Mouse (Mus musculus): Measurements from ENCODE around the gene Gtf2i. TPM values are rescaled to one million over a fixed set of nuclear protein-coding genes. Genes with fewer than 3 reads are reported as not detected.

Gene Gtf2i
- polyA plus RNA-seq, 1 experiment from 2014 or later: 133 TPM

GRCm38 (mm10) chr5:134265890-134266289 lies 48.7 kb downstream of the Gtf2i start:
- H3K9ac ChIP-seq (ENCODE audit: low read depth, low read length): no peak overlapping the region
- H3K4me3 ChIP-seq (ENCODE audit: low read depth, low read length): no peak overlapping the region
- H3K27me3 ChIP-seq (ENCODE audit: control insufficient read depth, insufficient read depth, low read depth, low read length): no peaks in the 10 kb centered on the region
- H3K9me3 ChIP-seq (replicated peaks; ENCODE audit: control insufficient read depth, low read length, poor library complexity, severe bottlenecking): no peaks in the 10 kb centered on the region
- H3K27ac ChIP-seq (ENCODE audit: low read length): no peak overlapping the region
- no peaks in the 10 kb centered on the region for H3K4me1 ChIP-seq (ENCODE audit: control insufficient read depth, insufficient read depth, low read length)
- H3K36me3 ChIP-seq (ENCODE audit: control insufficient read depth, insufficient read depth, low read length): peaks cover 53% of the 10 kb centered on the region
- H3K4me2 ChIP-seq (ENCODE audit: low read length): no peak overlapping the region
- no peak for ATAC-seq
- WGBS: 88% methylated on average over 2 of the region's 2 CpGs

DNA sequence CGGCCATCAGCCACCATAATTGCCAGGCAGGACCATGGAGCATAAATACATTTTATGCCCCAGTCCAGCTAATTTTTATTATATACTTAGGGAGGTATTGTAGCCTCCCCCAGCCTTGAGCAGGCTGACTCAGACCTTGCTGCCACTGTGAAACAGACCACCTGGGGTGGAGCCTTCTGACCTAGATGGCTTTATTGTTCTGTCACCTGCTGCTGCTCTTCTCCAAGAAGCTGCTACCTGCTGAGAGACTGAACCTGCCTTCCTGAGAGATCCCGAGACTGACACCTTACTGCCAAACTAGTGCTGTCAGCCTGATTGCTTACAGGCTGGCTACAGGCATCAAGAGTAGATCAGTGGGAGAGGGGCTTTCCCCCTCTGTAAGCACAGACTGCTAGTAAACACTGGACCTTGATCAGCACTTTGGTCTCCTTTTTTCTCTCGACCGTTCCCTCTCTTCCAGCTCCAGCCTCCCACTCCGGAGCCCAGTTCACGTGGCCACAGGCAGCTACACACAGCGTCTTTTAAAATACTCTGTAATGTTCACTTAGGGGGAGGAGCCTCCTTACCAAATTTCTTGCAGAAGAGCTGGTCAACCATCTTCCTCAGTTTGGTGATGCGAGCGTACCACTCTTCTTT lies 54.4 kb downstream of the Gtf2i start:
- H3K36me3 ChIP-seq (ENCODE audit: control insufficient read depth, insufficient read depth, low read length): peaks cover 56% of the 10 kb centered on the region
- H3K4me1 ChIP-seq (ENCODE audit: control insufficient read depth, insufficient read depth, low read length): no peaks in the 10 kb centered on the region
- WGBS: 88% methylated on average over 9 of the region's 9 CpGs
- H3K9ac ChIP-seq (ENCODE audit: low read depth, low read length): no peak overlapping the region
- ATAC-seq: no peak
- H3K27me3 ChIP-seq (ENCODE audit: control insufficient read depth, insufficient read depth, low read depth, low read length): no peaks in the 10 kb centered on the region
- H3K9me3 ChIP-seq (replicated peaks; ENCODE audit: control insufficient read depth, low read length, poor library complexity, severe bottlenecking): no peaks in the 10 kb centered on the region
- no peak overlapping the region for H3K4me2 ChIP-seq (ENCODE audit: low read length)
- no peak overlapping the region for H3K4me3 ChIP-seq (ENCODE audit: low read depth, low read length)
- H3K27ac ChIP-seq (ENCODE audit: low read length): no peak overlapping the region

GRCm38 (mm10) chr5:134258934-134259333 lies 55.6 kb downstream of the Gtf2i start:
- no peak overlapping the region for H3K9ac ChIP-seq (ENCODE audit: low read depth, low read length)
- 95% methylated on average over 2 of the region's 2 CpGs for WGBS
- ATAC-seq: no peak
- H3K4me2 ChIP-seq (ENCODE audit: low read length): no peak overlapping the region
- no peak overlapping the region for H3K4me3 ChIP-seq (ENCODE audit: low read depth, low read length)
- H3K36me3 ChIP-seq (ENCODE audit: control insufficient read depth, insufficient read depth, low read length): peaks cover 52% of the 10 kb centered on the region
- no peak overlapping the region for H3K27ac ChIP-seq (ENCODE audit: low read length)
- H3K9me3 ChIP-seq (replicated peaks; ENCODE audit: control insufficient read depth, low read length, poor library complexity, severe bottlenecking): no peaks in the 10 kb centered on the region
- H3K27me3 ChIP-seq (ENCODE audit: control insufficient read depth, insufficient read depth, low read depth, low read length): no peaks in the 10 kb centered on the region
- H3K4me1 ChIP-seq (ENCODE audit: control insufficient read depth, insufficient read depth, low read length): no peaks in the 10 kb centered on the region

DNA sequence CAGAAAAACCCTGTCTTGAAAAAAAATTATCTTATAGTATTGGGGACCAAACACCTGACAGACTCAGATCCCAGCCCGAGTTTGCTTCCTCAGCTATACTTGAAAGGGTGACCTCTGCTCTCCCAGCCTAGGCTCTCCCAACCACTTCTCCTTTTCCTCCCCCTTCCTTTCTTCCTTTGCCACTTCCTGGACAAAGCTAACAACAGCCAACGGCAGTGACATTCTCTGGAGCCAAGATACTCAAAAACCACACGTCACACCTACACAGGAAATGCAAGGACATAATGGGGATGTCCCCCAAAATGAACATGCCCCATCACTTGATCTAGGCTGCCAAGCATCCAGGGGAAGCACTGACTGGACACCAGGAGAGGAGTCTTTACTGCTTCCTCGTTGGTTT lies 56.2 kb downstream of the Gtf2i start:
- Histone ChIP-seq H3K4me1 (ENCODE audit: control insufficient read depth, insufficient read depth, low read length) (no peaks in the 10 kb centered on the region), H3K27ac (ENCODE audit: low read length) (no peak overlapping the region), H3K4me3 (ENCODE audit: low read depth, low read length) (no peak overlapping the region), H3K4me2 (ENCODE audit: low read length) (no peak overlapping the region), H3K9ac (ENCODE audit: low read depth, low read length) (no peak overlapping the region), H3K27me3 (ENCODE audit: control insufficient read depth, insufficient read depth, low read depth, low read length) (no peaks in the 10 kb centered on the region), H3K9me3 (replicated peaks; ENCODE audit: control insufficient read depth, low read length, poor library complexity, severe bottlenecking) (no peaks in the 10 kb centered on the region), H3K36me3 (ENCODE audit: control insufficient read depth, insufficient read depth, low read length) (peaks cover 50% of the 10 kb centered on the region)
- whole genome bisulfite sequencing: 85% methylated on average over 4 of the region's 4 CpGs
- no peak for ATAC-seq

DNA sequence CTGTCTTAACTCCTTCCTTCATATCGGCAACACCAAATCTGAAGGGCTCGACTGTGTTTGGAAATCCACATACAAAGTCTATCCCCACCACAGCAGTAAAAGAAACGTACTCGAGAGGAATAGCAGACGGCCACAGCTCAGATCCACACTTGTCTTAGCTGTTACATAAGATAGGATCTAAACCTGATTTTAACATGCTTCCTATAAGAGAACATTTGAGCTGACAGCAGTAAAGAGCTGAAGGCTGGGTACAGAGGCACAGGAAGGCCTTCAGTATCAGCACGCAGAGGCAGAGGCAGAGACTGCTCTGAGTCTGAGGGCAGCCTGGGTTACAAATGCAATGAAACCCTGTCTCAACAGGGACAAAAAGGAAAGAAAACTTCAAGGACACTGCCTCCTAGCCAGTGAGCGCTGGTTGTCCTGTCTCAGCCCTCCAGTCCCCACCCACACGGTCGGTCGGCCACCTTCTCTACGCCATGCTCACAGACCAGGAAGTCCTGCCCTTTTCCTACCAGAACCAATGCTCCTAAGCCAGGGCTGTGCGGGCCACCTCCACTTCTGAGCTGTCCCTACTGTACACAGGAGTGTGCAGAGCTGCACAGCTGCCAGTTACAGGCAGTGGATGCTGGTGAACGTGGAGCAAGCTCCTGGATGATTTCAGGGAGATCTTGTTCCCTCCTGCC lies 57.1 kb downstream of the Gtf2i start:
- Histone ChIP-seq H3K4me2 (ENCODE audit: low read length) (no peak overlapping the region), H3K27ac (ENCODE audit: low read length) (no peak overlapping the region), H3K36me3 (ENCODE audit: control insufficient read depth, insufficient read depth, low read length) (peaks cover 48% of the 10 kb centered on the region), H3K4me3 (ENCODE audit: low read depth, low read length) (no peak overlapping the region), H3K4me1 (ENCODE audit: control insufficient read depth, insufficient read depth, low read length) (no peaks in the 10 kb centered on the region), H3K27me3 (ENCODE audit: control insufficient read depth, insufficient read depth, low read depth, low read length) (no peaks in the 10 kb centered on the region), H3K9ac (ENCODE audit: low read depth, low read length) (no peak overlapping the region), H3K9me3 (replicated peaks; ENCODE audit: control insufficient read depth, low read length, poor library complexity, severe bottlenecking) (no peaks in the 10 kb centered on the region)
- ATAC-seq: no peak
- WGBS: 94% methylated on average over 13 of the region's 13 CpGs

DNA sequence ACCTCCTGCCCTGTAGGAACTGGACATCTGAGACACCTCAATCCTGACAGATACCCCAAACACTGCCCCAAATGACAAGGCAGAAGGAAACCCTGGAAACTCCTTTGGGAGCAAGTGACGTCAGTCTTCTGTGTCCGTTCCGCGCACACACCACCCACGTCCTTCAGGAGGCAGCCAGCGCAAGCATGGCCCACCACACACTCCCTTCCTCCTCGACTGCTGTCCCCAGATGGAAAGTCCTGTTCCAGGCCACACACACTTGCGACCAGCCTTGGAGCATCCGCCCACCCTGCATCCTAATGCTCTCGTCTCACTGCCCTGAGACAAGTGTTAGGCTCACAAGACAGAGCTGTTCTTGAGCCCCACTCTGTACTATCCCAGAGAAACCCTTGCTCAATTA lies 59.3 kb downstream of the Gtf2i start:
- Histone ChIP-seq H3K4me1 (ENCODE audit: control insufficient read depth, insufficient read depth, low read length) (no peaks in the 10 kb centered on the region), H3K27me3 (ENCODE audit: control insufficient read depth, insufficient read depth, low read depth, low read length) (no peaks in the 10 kb centered on the region), H3K4me3 (ENCODE audit: low read depth, low read length) (no peak overlapping the region), H3K9ac (ENCODE audit: low read depth, low read length) (no peak overlapping the region), H3K9me3 (replicated peaks; ENCODE audit: control insufficient read depth, low read length, poor library complexity, severe bottlenecking) (no peaks in the 10 kb centered on the region), H3K4me2 (ENCODE audit: low read length) (no peak overlapping the region), H3K27ac (ENCODE audit: low read length) (no peak overlapping the region), H3K36me3 (ENCODE audit: control insufficient read depth, insufficient read depth, low read length) (peaks cover 48% of the 10 kb centered on the region)
- WGBS: 92% methylated on average over 10 of the region's 10 CpGs
- ATAC-seq: no peak

DNA sequence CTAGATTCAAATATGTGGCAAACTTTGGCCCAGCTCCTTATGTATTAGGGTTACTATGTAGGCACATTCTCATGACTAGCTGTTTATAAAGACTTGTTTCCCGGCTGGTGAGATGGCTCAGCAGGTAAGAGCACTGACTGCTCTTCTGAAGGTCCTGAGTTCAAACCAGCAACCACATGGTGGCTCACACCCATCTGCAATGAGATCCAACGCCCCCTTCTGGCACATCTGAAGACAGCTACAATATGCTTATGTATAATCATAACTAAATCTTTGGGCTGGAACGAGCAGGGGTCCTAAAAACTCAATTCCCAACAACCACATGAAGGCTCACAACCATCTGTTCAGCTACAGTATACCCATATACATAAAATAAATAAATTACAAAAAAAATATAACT lies 60.8 kb downstream of the Gtf2i start:
- 72% methylated on average over 3 of the region's 3 CpGs for WGBS

DNA sequence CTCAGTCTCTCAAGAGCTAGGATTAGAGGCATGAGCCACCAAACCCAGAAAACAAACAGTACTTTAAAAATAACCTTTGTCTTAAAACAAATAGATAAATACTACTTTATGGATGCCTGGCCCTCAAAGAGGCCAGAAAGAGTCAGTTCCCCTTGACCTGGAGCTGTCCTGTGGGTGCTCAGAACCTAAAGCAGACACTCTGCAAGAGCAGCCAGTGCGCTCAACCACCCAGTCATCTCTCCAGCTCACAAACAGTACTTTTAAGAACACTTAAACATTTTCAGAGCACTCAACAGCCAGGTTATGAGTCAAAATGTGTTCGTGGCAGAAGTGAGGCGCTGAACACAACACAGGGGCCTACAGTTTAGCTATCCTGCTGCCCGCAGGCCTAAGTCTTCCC lies 63.5 kb downstream of the Gtf2i start:
- 96% methylated on average over 4 of the region's 4 CpGs for WGBS
- H3K4me2 ChIP-seq (ENCODE audit: low read length): no peak overlapping the region
- H3K27me3 ChIP-seq (ENCODE audit: control insufficient read depth, insufficient read depth, low read depth, low read length): no peaks in the 10 kb centered on the region
- no peak overlapping the region for H3K27ac ChIP-seq (ENCODE audit: low read length)
- H3K36me3 ChIP-seq (ENCODE audit: control insufficient read depth, insufficient read depth, low read length): peaks cover 67% of the 10 kb centered on the region
- no peaks in the 10 kb centered on the region for H3K9me3 ChIP-seq (replicated peaks; ENCODE audit: control insufficient read depth, low read length, poor library complexity, severe bottlenecking)
- ATAC-seq: no peak
- H3K4me3 ChIP-seq (ENCODE audit: low read depth, low read length): no peak overlapping the region
- no peak overlapping the region for H3K9ac ChIP-seq (ENCODE audit: low read depth, low read length)
- no peaks in the 10 kb centered on the region for H3K4me1 ChIP-seq (ENCODE audit: control insufficient read depth, insufficient read depth, low read length)

More for the DNA sequence above, 60.8 kb downstream of the Gtf2i start:
- no peak for ATAC-seq
- Histone ChIP-seq H3K9me3 (replicated peaks; ENCODE audit: control insufficient read depth, low read length, poor library complexity, severe bottlenecking) (no peaks in the 10 kb centered on the region), H3K27ac (ENCODE audit: low read length) (no peak overlapping the region), H3K4me1 (ENCODE audit: control insufficient read depth, insufficient read depth, low read length) (no peaks in the 10 kb centered on the region), H3K4me2 (ENCODE audit: low read length) (no peak overlapping the region), H3K27me3 (ENCODE audit: control insufficient read depth, insufficient read depth, low read depth, low read length) (no peaks in the 10 kb centered on the region), H3K36me3 (ENCODE audit: control insufficient read depth, insufficient read depth, low read length) (peaks cover 45% of the 10 kb centered on the region), H3K4me3 (ENCODE audit: low read depth, low read length) (no peak overlapping the region), H3K9ac (ENCODE audit: low read depth, low read length) (no peak overlapping the region)

DNA sequence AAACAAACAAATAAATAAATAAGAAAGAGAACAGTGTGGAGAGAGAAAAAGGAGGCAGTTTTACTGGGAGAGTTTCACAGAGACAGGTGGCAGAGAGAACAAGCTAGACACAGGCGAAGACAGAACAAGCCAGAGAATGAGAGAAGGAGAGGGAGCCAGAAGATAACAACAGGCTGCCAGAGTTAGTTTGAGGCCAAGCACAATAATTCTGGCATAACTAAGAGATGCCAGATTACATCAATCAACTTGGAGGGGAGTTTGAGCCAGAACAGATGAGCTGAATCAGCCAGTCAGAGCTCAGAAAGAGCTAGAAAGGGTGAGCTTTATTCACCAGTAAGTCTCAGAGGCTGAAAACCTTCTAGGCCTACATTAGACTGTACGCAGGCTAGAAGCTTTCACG lies 64.0 kb downstream of the Gtf2i start:
- 95% methylated on average over 3 of the region's 3 CpGs for WGBS
- Histone ChIP-seq H3K4me3 (ENCODE audit: low read depth, low read length) (no peak overlapping the region), H3K4me1 (ENCODE audit: control insufficient read depth, insufficient read depth, low read length) (no peaks in the 10 kb centered on the region), H3K27me3 (ENCODE audit: control insufficient read depth, insufficient read depth, low read depth, low read length) (no peaks in the 10 kb centered on the region), H3K9me3 (replicated peaks; ENCODE audit: control insufficient read depth, low read length, poor library complexity, severe bottlenecking) (no peaks in the 10 kb centered on the region), H3K36me3 (ENCODE audit: control insufficient read depth, insufficient read depth, low read length) (peaks cover 67% of the 10 kb centered on the region), H3K27ac (ENCODE audit: low read length) (no peak overlapping the region), H3K9ac (ENCODE audit: low read depth, low read length) (no peak overlapping the region), H3K4me2 (ENCODE audit: low read length) (no peak overlapping the region)
- no peak for ATAC-seq

Data from midbrain, embryonic 16.5 days (tissue).